Mouse (Mus musculus) neural tube, embryonic 11.5 days (tissue): ENCODE measurements around the gene Pnkp. TPM values are rescaled to one million over a fixed set of nuclear protein-coding genes. Genes with fewer than 3 reads are reported as not detected.
A peak's percentile ranks its signal among the peaks of the same experiment; 100 is the strongest.

ENCODE experiments used
- ATAC-seq: fragments of 200-750 bp; cut with Nextera tagmentation; 2 replicates; pipeline ENCODE4 v1.8.0; 2017; ENCODE audit warnings: moderate number of reproducible peaks, mild to moderate bottlenecking, moderate TSS enrichment, moderate library complexity; ENCODE audit not compliant: insufficient read depth, low FRiP score, low TSS enrichment
- DNase-seq: peaks from one replicate; pipeline ENCODE4 v3.0.0-alpha.2; 2015; ENCODE audit warnings: low spot score
- H3K27ac ChIP-seq: fragments of 300-500 bp; sonication (generic); 2 replicates; pipeline ENCODE4 v1.5.1; 2014; ENCODE audit warnings: low read depth, mild to moderate bottlenecking, low read length
- H3K27me3 ChIP-seq: fragments of 300-500 bp; sonication (generic); 2 replicates; pipeline ENCODE4 v1.6.1; 2014; ENCODE audit warnings: mild to moderate bottlenecking, low read length, mixed read lengths; ENCODE audit not compliant: control insufficient read depth, insufficient read depth
- H3K36me3 ChIP-seq: fragments of 300-500 bp; sonication (generic); 2 replicates; pipeline ENCODE4 v1.6.1; 2014; ENCODE audit warnings: mild to moderate bottlenecking, low read length, moderate library complexity, mixed read lengths; ENCODE audit not compliant: control insufficient read depth, insufficient read depth
- H3K4me1 ChIP-seq: fragments of 300-500 bp; sonication (generic); 2 replicates; pipeline ENCODE4 v1.6.1; 2014; ENCODE audit warnings: low read length, mixed read lengths; ENCODE audit not compliant: control insufficient read depth, insufficient read depth
- H3K4me2 ChIP-seq: fragments of 300-500 bp; sonication (generic); 2 replicates; pipeline ENCODE4 v1.6.1; 2014; ENCODE audit warnings: low read depth, mild to moderate bottlenecking, moderate library complexity
- H3K4me3 ChIP-seq: fragments of 300-500 bp; sonication (generic); 2 replicates; pipeline ENCODE4 v1.5.1; 2014; ENCODE audit warnings: low read depth, low read length
- H3K9ac ChIP-seq: fragments of 300-500 bp; sonication (generic); 2 replicates; pipeline ENCODE4 v1.6.1; 2014; ENCODE audit warnings: mild to moderate bottlenecking, low read length
- H3K9me3 ChIP-seq: fragments of 300-500 bp; sonication (generic); 2 replicates; pipeline ENCODE4 v1.6.1; 2016; ENCODE audit warnings: low read length; ENCODE audit not compliant: control insufficient read depth
- WGBS: fragments of 180-500 bp; shearing (Covaris S2); extraction: QIAGEN DNeasy Blood & Tissue Kit; methylation state at CpG from one replicate; pipeline ENCODE4 v1.1.7; 2014; 5-methylcytosine and 5-hydroxymethylcytosine counted together
- polyA plus RNA-seq: library from polyadenylated mRNA; unstranded; fragments of >200 nt; fragmentation: Nextera tagmentation; extraction: Ambion mirVana; gene quantifications from 2 replicates; pipeline ENCODE4 v1.2.1, GENCODE M21; 2014

Pnkp gene
- polyA plus RNA-seq, 1 experiment from 2014 or later = 30.6 TPM

DNA sequence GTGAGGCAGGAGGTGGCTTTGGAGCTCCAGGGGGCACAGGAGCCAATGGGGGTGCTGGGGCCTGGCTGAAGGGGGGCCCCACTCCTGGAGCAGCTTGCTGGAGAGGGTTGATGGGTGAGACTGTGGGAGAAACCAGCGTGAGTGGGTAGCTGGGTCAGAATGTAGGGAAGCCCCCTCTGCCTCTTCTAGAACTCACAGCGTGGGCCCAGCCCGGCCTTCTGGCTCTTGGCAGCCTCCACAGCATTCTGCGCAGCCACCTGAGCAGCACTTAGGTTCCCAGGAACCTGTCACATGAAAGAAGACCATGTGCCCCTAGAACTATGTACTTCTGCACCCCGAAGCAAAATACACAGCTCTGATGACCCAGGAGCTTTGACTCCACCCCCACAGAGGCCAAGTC is 27.7 kb downstream of the Pnkp start:
- 96% methylated on average over 5 of the region's 5 CpGs for WGBS
- no peak overlapping the region for H3K4me3 ChIP-seq
- H3K9ac ChIP-seq = no peak overlapping the region
- H3K4me1 ChIP-seq = no peaks in the 10 kb centered on the region
- H3K27me3 ChIP-seq = no peaks in the 10 kb centered on the region
- H3K36me3 ChIP-seq = peaks cover 40% of the 10 kb centered on the region
- DNase-seq (no peak), ATAC-seq (no peak)
- H3K27ac ChIP-seq = no peak overlapping the region
- no peaks in the 10 kb centered on the region for H3K9me3 ChIP-seq
- no peak overlapping the region for H3K4me2 ChIP-seq

DNA sequence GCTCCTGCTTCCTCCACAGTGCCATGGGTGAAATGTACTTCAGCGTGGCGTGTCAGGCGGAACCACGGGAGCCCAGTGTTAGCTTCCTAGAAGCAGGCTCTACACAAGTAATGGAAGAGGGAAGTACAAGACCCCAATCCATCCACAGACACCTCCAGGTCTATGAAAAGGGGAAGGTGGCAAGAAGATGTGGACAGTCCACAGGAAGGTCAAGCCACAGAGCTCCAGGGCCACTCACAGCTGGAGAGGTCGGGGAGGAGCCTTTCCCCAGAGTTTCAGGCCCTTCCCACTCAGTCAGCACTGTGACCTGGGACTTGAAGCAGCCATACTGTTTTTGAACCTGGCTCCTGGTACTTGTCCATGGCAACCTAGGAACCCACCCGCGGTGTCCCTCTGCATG is 30.0 kb downstream of the Pnkp start:
- DNase-seq = no peak
- WGBS = 89% methylated on average over 7 of the region's 7 CpGs
- Histone ChIP-seq H3K9me3 (no peaks in the 10 kb centered on the region), H3K27me3 (no peaks in the 10 kb centered on the region), H3K27ac (no peak overlapping the region), H3K4me2 (no peak overlapping the region), H3K4me3 (no peak overlapping the region), H3K36me3 (peaks cover 25% of the 10 kb centered on the region), H3K4me1 (peaks cover 8% of the 10 kb centered on the region), H3K9ac (no peak overlapping the region)
- ATAC-seq = no peak

DNA sequence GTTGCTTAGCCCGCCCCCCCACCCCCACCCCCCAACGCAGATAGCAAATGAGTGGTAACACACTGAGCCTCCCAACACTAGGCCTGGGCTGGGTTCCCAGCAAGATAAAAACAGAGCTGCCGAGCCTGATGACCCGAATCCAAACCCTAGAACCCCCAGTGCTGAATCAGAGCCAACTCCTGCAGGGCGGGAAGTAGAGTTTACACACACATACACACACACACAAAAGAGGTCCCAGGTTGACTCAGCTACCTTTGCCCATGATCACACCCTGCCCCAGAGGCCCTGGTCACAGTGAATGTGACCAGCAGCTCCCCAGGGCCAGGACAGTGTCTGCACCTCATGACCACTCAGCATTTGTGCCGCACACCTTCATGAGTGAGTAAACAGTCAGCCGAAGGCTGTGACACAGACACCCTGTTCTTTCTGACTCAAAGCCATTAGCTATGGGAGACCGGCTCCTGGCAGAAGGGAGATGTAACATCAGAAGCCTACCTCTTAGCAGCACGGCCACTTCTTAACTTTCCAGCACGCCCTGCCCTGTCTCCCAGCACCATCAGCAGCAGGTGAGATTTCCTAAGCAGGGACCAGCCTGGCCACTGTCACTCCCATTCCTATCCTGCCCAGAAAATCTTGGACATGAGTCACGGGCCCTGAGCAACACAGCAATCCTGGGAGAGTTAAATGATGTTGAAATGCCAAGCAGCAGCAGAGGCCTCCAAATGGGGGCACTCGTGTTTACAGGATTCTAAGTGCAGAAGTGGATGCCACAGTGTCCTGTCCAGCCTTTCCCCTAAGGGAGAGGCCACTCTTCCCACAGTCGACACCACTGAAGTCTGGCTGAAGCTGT is 31.5 kb downstream of the Pnkp start:
- H3K4me1 ChIP-seq = peaks cover 14% of the 10 kb centered on the region
- no peaks in the 10 kb centered on the region for H3K9me3 ChIP-seq
- DNase-seq (no peak), ATAC-seq (no peak)
- no peak overlapping the region for H3K27ac ChIP-seq
- H3K36me3 ChIP-seq = peaks cover 18% of the 10 kb centered on the region
- H3K27me3 ChIP-seq = no peaks in the 10 kb centered on the region
- no peak overlapping the region for H3K9ac ChIP-seq
- no peak overlapping the region for H3K4me2 ChIP-seq
- no peak overlapping the region for H3K4me3 ChIP-seq
- 94% methylated on average over 13 of the region's 13 CpGs for WGBS

DNA sequence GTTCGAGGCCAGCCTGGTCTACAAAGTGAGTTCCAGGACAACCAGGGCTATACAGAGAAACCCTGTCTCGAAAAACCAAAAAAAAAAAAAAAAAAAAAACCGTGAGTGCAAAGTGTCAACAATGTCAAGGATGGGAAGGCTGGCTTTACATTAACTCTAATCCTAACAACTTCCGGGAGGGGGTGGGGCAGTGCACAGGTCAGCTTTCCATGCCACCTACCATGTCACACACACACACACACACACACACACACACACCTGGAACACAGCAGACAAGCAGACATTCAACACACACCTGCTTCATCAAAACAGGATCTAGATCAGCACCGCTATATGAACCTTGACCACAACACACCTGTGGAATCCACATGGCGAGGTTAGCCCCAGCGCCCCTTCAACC is 33.2 kb downstream of the Pnkp start:
- Histone ChIP-seq H3K27ac (no peak overlapping the region), H3K36me3 (peaks cover 8% of the 10 kb centered on the region), H3K4me1 (peaks cover 16% of the 10 kb centered on the region), H3K4me3 (no peak overlapping the region), H3K9ac (no peak overlapping the region), H3K4me2 (no peak overlapping the region), H3K27me3 (no peaks in the 10 kb centered on the region), H3K9me3 (no peaks in the 10 kb centered on the region)
- DNase-seq = no peak
- WGBS = 88% methylated on average over 6 of the region's 7 CpGs
- ATAC-seq = no peak

DNA sequence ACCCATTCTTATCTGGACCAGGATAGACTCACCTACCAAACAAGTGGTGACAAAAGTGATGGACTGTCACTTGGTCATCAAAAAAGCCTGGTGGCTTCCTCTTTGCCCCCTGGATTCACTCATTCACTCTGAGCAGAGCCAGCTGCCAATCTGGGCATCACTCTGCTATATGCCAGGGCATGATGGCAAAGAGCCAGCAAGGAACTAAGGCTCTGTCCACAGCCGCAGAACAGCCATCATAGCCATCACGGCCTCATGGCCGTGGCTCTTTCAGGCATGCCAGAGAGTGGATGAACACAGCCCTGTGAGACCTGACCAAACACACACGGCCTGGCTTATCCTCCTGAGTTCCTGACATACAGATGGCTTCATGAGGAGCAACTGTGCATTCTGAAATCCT is 33.8 kb downstream of the Pnkp start:
- no peak overlapping the region for H3K27ac ChIP-seq
- WGBS = 94% methylated on average over 4 of the region's 4 CpGs
- 0 out of 2 replicates have a peak overlapping the region, but pooled peaks have one; percentile 88 for H3K9ac ChIP-seq
- H3K4me3 ChIP-seq = peak overlapping the region; percentile 81; the same call in 1 of the 2 replicates
- DNase-seq = no peak
- ATAC-seq = no peak
- no peaks in the 10 kb centered on the region for H3K27me3 ChIP-seq
- H3K4me1 ChIP-seq = peaks cover 17% of the 10 kb centered on the region
- H3K36me3 ChIP-seq = peaks cover 6% of the 10 kb centered on the region; the same call in 1 of the 2 replicates
- peak overlapping the region; percentile 75 for H3K4me2 ChIP-seq
- no peaks in the 10 kb centered on the region for H3K9me3 ChIP-seq

DNA sequence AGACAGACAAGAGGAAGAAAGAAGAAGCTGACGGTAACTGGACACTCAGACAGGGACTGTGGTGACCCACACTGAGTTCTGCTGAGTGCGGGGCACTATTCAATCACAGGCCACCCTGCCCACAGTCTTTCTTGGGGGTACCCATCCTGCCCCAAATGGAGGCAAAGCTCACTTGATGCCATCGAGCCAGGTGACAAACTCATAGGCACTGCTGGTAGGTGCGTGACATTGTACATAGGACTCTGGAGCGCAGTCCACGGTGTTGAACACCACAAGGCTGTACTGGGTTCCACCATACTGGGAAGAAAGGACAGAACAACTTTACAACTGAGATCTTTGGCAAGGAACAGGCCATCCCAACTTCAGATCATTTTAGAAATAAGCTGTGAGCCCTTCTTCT is 34.7 kb downstream of the Pnkp start:
- 27% methylated on average over 6 of the region's 6 CpGs for WGBS

DNA sequence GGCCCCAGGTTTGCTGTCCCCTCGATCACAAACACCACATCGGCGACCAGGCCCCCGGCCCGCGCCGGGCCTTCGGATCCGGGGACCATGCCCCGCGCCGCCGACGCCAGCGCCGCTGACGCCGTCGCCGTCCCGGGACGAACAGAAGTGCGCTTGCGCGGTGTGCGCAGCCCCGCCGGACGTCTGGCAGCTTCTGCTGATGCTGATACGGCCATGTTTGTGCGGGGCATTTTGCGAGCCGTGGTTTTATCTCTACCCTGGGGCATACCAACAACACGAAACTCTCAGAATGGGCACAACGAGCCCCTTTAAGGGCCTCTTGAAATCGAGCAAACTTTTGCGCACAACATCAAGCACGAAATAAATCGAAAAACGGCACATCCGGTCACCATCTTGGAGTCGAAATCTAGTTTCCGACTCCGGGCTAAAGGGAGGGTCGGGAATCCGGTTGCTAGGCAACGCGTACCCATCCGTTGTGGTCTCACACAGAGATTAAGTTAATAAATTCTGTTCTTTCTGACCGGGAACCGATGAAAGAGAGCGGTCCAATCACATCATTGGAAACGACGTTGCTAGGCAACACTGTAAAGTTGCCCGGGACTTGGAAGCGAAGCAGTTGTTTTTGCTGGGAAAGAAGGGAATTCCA is 35.5 kb downstream of the Pnkp start, which contains the start of gene Med25:
TSS of gene Med25 (minus strand) at position 437 of the 646 bp plus-strand sequence.
- under 1% methylated on average over 56 of the region's 56 CpGs for whole genome bisulfite sequencing
- Histone ChIP-seq H3K27ac (peak within 1 kb of the TSS; percentile 90), H3K27me3 (no peaks in the 10 kb centered on the region), H3K4me2 (peak within 1 kb of the TSS; percentile 75), H3K4me1 (peaks cover 23% of the 10 kb centered on the region), H3K9me3 (no peaks in the 10 kb centered on the region), H3K36me3 (peaks cover 6% of the 10 kb centered on the region; the same call in 1 of the 2 replicates), H3K4me3 (peak within 1 kb of the TSS; percentile 81), H3K9ac (peak within 1 kb of the TSS; percentile 88)
- ATAC-seq (peak; percentile 75), DNase-seq (peak; percentile 95)

More for the DNA sequence above, 34.7 kb downstream of the Pnkp start:
- ATAC-seq = no peak
- no peak for DNase-seq
- Histone ChIP-seq H3K9me3 (no peaks in the 10 kb centered on the region), H3K27me3 (no peaks in the 10 kb centered on the region), H3K9ac (peak overlapping the region; percentile 88), H3K4me3 (peak overlapping the region; percentile 81), H3K4me1 (peaks cover 17% of the 10 kb centered on the region), H3K4me2 (peak overlapping the region; percentile 75), H3K36me3 (peaks cover 6% of the 10 kb centered on the region; the same call in 1 of the 2 replicates), H3K27ac (no peak overlapping the region; the same call in 1 of the 2 replicates)

DNA sequence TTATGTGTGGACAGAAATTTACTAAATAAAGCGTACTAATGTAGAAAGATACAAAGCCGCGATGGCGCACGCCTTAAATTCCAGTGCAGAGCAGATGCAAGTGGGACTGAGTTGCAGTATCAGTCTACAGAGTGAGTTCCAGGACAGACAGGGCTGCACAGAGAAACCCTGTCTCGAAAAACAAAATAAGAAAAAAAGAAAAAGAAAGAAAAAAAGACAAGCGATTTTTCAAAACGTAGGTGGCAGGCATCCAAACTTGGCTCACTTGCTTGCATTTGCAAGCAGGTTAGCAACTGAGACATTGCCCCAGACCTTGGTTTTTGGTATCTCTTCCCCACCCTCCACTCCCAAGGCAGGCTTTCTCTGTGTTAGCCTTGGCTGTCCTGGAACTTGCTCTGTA is 36.3 kb downstream of the Pnkp start:
- ATAC-seq (no peak), DNase-seq (no peak)
- peaks cover 25% of the 10 kb centered on the region for H3K4me1 ChIP-seq
- H3K4me2 ChIP-seq = peak overlapping the region; percentile 25; the same call in 1 of the 2 replicates
- no peaks in the 10 kb centered on the region for H3K9me3 ChIP-seq
- peak overlapping the region; percentile 75 for H3K27ac ChIP-seq
- no peak overlapping the region for H3K9ac ChIP-seq
- no peaks in the 10 kb centered on the region for H3K27me3 ChIP-seq
- WGBS = 27% methylated on average over 8 of the region's 8 CpGs
- no peak overlapping the region for H3K4me3 ChIP-seq
- peaks cover 8% of the 10 kb centered on the region; the same call in 1 of the 2 replicates for H3K36me3 ChIP-seq
